Mouse (Mus musculus) MEL (cell line): ENCODE measurements at regions not wholly inside any gene's neighbourhood (a gene's known extent, or its start where the extent isn't known, plus 50 kb on each side); places are given as distances from the start of the nearest gene placed in this dataset.

Source experiments
- DNase-seq: peaks from one replicate; pipeline ENCODE4 v3.0.0; 2011; ENCODE audit warnings: low read depth, low spot score
- H3K27ac ChIP-seq: 2 replicates; pipeline ENCODE4 v1.5.1; 2012; ENCODE audit warnings: low read depth, mild to moderate bottlenecking, control low read depth, low read length, moderate library complexity; ENCODE audit not compliant: control insufficient read depth
- H3K27me3 ChIP-seq, 2 experiments: fragments of 150-350 bp in 1 of 2; sonication (generic) in 1 of 2; 2 replicates each; pipeline ENCODE4 v1.6.1; 2012; ENCODE audit warnings: low read length in 2 of 2, mild to moderate bottlenecking in 2 of 2, improper control_type of control experiment in 1 of 2, moderate library complexity in 1 of 2; ENCODE audit not compliant: insufficient read depth in 2 of 2, control insufficient read depth in 1 of 2
- H3K36me3 ChIP-seq, 2 experiments: 2 replicates each; pipeline ENCODE4 v1.6.1; 2012 to 2014; ENCODE audit warnings: low read length in 2 of 2, improper control_type of control experiment in 1 of 2, inconsistent platforms in 1 of 2, mild to moderate bottlenecking in 1 of 2; ENCODE audit not compliant: insufficient read depth in 2 of 2, control insufficient read depth in 1 of 2
- H3K4me1 ChIP-seq, 2 experiments: fragments of 150-350 bp in 1 of 2; sonication (generic) in 1 of 2; 2 replicates each; pipeline ENCODE4 v1.6.1; 2012; ENCODE audit warnings: low read length in 2 of 2, improper control_type of control experiment in 1 of 2, mild to moderate bottlenecking in 1 of 2; ENCODE audit not compliant: insufficient read depth in 2 of 2, control insufficient read depth in 1 of 2
- H3K4me3 ChIP-seq, 2 experiments: fragments of 150-350 bp in 1 of 2; sonication (generic) in 1 of 2; 2 replicates each; pipeline ENCODE4 v1.5.1; 2012; ENCODE audit warnings: low read depth in 2 of 2, low read length in 2 of 2, mild to moderate bottlenecking in 2 of 2, moderate library complexity in 2 of 2, control low read depth in 1 of 2, improper control_type of control experiment in 1 of 2; ENCODE audit not compliant: control insufficient read depth in 1 of 2, insufficient read depth in 1 of 2
- H3K79me2 ChIP-seq: 2 replicates; pipeline ENCODE4 v1.6.1; 2012; ENCODE audit warnings: mild to moderate bottlenecking, low read length, moderate library complexity; ENCODE audit not compliant: control insufficient read depth, poor library complexity, insufficient read depth
- H3K9ac ChIP-seq: 2 replicates; pipeline ENCODE4 v1.6.1; 2012; ENCODE audit warnings: low read depth, mild to moderate bottlenecking, control low read depth, low read length, moderate library complexity; ENCODE audit not compliant: control insufficient read depth, poor library complexity, severe bottlenecking
- H3K9me3 ChIP-seq: fragments of 150-350 bp; sonication (generic); replicated peaks from 2 replicates; pipeline ENCODE4 v1.6.1; 2012; ENCODE audit warnings: mild to moderate bottlenecking, low read length, improper control_type of control experiment, moderate library complexity; ENCODE audit not compliant: insufficient read depth
- EP300 ChIP-seq, 2 experiments: IDR thresholded peaks; 2 replicates each; pipeline ENCODE4 v1.6.1; 2011; ENCODE audit warnings: improper control_type of control experiment in 2 of 2, low read length in 2 of 2, low read depth in 1 of 2, mild to moderate bottlenecking in 1 of 2
- HCFC1 ChIP-seq: IDR thresholded peaks from 2 replicates; pipeline ENCODE4 v1.6.1; 2012; ENCODE audit warnings: low read depth, mild to moderate bottlenecking, inconsistent platforms, low read length, improper control_type of control experiment, moderate library complexity
- JUND ChIP-seq: IDR thresholded peaks from 2 replicates; pipeline ENCODE4 v1.6.1; 2011; ENCODE audit warnings: low read depth, mild to moderate bottlenecking, improper control_type of control experiment, low read length
- MAFK ChIP-seq: IDR thresholded peaks from 2 replicates; pipeline ENCODE4 v1.6.1; 2011; ENCODE audit warnings: low read depth, mild to moderate bottlenecking, low read length, improper control_type of control experiment, borderline replicate concordance
- MEF2A ChIP-seq: IDR thresholded peaks from 2 replicates; pipeline ENCODE4 v1.6.1; 2014; ENCODE audit warnings: low read depth, mild to moderate bottlenecking, inconsistent platforms, low read length, improper control_type of control experiment; ENCODE audit not compliant: poor library complexity, insufficient replicate concordance, severe bottlenecking; ENCODE audit errors: extremely low read depth
- MYB ChIP-seq: IDR thresholded peaks from 2 replicates; pipeline ENCODE4 v1.6.1; 2011; ENCODE audit warnings: mild to moderate bottlenecking, low read depth, low read length, improper control_type of control experiment
- MYC ChIP-seq: IDR thresholded peaks from 2 replicates; pipeline ENCODE4 v1.6.1; 2011; ENCODE audit warnings: low read depth, mild to moderate bottlenecking, low read length, improper control_type of control experiment, moderate library complexity
- NELFE ChIP-seq: IDR thresholded peaks from 2 replicates; pipeline ENCODE4 v1.6.1; 2011; ENCODE audit warnings: low read depth, low read length, improper control_type of control experiment
- POLR2A ChIP-seq, 2 experiments: IDR thresholded peaks; 2 replicates each; pipeline ENCODE4 v1.6.1; 2011 to 2012; ENCODE audit warnings: low read length in 2 of 2, mild to moderate bottlenecking in 2 of 2, control low read depth in 1 of 2, improper control_type of control experiment in 1 of 2, low read depth in 1 of 2, moderate library complexity in 1 of 2; ENCODE audit not compliant: control insufficient read depth in 1 of 2, insufficient read depth in 1 of 2, poor library complexity in 1 of 2
- POLR2AphosphoS2 ChIP-seq: IDR thresholded peaks from 2 replicates; pipeline ENCODE4 v1.6.1; 2011; ENCODE audit warnings: low read length, improper control_type of control experiment
- POLR2AphosphoS5 ChIP-seq: IDR thresholded peaks from 2 replicates; pipeline ENCODE4 v1.6.1; 2012; ENCODE audit warnings: low read depth, borderline replicate concordance, mild to moderate bottlenecking, inconsistent platforms, low read length, moderate library complexity, mixed read lengths
- RAD21 ChIP-seq: IDR thresholded peaks from 2 replicates; pipeline ENCODE4 v1.6.1; 2011; ENCODE audit warnings: mild to moderate bottlenecking, low read depth, low read length, improper control_type of control experiment
- SIN3A ChIP-seq: IDR thresholded peaks from 2 replicates; pipeline ENCODE4 v1.6.1; 2012; ENCODE audit warnings: low read length, improper control_type of control experiment, inconsistent platforms
- TBP ChIP-seq: IDR thresholded peaks from 2 replicates; pipeline ENCODE4 v1.8.0; 2011; ENCODE audit warnings: low read depth, low read length, improper control_type of control experiment
- TCF12 ChIP-seq: IDR thresholded peaks from 2 replicates; pipeline ENCODE4 v1.6.1; 2014; ENCODE audit warnings: low read depth, mild to moderate bottlenecking, inconsistent platforms, low read length, improper control_type of control experiment, moderate library complexity
- USF1 ChIP-seq: IDR thresholded peaks from 2 replicates; pipeline ENCODE4 v1.6.1; 2014; ENCODE audit warnings: low read depth, mild to moderate bottlenecking, inconsistent platforms, low read length, improper control_type of control experiment, moderate library complexity
- USF2 ChIP-seq, 2 experiments: IDR thresholded peaks; 2 replicates each; pipeline ENCODE4 v1.6.1; 2011 to 2012; ENCODE audit warnings: improper control_type of control experiment in 2 of 2, low read length in 2 of 2, borderline replicate concordance in 1 of 2, inconsistent platforms in 1 of 2, low read depth in 1 of 2, mild to moderate bottlenecking in 1 of 2; ENCODE audit not compliant: insufficient read depth in 1 of 2
- ZC3H11A ChIP-seq: IDR thresholded peaks from 2 replicates; pipeline ENCODE4 v1.6.1; 2012; ENCODE audit warnings: low read depth, mild to moderate bottlenecking, inconsistent platforms, low read length, improper control_type of control experiment
- ZKSCAN1 ChIP-seq: IDR thresholded peaks from 2 replicates; pipeline ENCODE4 v1.6.1; 2012; ENCODE audit warnings: low read depth, mild to moderate bottlenecking, inconsistent platforms, low read length, improper control_type of control experiment, moderate library complexity

DNA sequence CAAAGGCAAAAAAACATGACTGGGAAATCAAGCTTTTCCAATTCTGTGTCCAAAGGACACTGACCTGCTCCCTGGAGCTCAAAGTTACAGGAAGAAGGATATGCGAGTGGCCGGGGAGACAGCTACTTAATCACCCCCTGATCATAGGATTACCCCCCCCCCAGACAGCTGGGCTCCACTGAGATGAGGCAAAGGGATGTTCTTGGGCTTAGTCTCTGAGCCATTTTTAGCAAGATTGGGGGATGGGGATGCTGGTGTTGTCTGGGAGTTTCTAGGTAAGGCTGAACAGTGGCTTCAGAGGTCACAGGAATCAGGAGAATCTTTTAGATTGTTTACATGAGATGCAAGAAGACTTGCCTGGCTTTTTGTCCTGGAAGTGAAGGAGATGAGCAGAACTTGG is 597.6 kb downstream of the Tbc1d22a start:
- no peaks in the 10 kb centered on the region for H3K79me2 ChIP-seq

DNA sequence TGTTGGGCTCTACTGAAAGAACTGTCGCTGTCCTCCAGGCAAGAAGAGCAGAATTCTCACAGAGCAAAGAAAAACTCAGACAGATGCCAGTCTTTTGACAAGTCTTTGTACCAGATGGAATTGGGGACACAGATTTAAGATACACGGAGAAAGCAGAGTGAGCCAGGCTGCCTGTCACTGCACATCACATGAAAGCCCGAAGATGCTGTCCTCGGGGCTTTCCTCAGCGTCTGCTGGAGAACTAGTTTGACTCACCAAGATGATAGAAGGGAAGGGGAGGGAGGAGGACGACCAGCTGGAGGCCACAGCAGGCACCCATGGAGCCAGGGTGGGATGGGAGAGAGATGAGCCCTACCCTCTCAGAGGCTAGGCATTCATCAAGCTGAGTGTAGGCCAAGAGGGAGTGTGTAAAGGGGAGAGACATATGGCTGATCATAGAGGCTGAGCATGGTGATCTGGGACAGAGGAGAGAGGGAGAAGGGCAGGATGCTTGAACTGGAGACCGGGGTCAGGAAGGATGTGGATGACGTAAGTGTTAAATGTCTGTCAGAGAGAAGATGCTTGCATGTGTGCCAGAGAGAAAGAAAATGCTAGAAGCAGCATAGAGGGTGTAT is 600.7 kb downstream of the Tbc1d22a start:
- Histone ChIP-seq H3K79me2 (no peaks in the 10 kb centered on the region), H3K4me1 (no peaks in the 10 kb centered on the region), H3K27me3 (no peaks in the 10 kb centered on the region), H3K9me3 (no peaks in the 10 kb centered on the region), H3K4me3 (no peak overlapping the region), H3K27ac (no peak overlapping the region), H3K9ac (no peak overlapping the region), H3K36me3 (no peaks in the 10 kb centered on the region)
- no peak for DNase-seq
- TF ChIP-seq ZKSCAN1 (no peak), POLR2A (IDR thresholded peaks at IDR 0.05; ENCODE audit: control insufficient read depth in 1 of 2, insufficient read depth in 1 of 2, low read depth in 1 of 2, low read length in 2 of 2, poor library complexity in 1 of 2) (no peak), MEF2A (no peak), USF1 (no peak), TBP (no peak), POLR2AphosphoS2 (no peak), MYC (no peak), NELFE (no peak), HCFC1 (no peak), ZC3H11A (no peak), RAD21 (no peak), EP300 (IDR thresholded peaks at IDR 0.05; ENCODE audit: low read depth in 1 of 2, low read length in 2 of 2) (no peak), MAFK (no peak), SIN3A (no peak), TCF12 (no peak)

More for the DNA sequence above, 597.6 kb downstream of the Tbc1d22a start:
- Histone ChIP-seq H3K36me3 (no peaks in the 10 kb centered on the region), H3K27me3 (no peaks in the 10 kb centered on the region), H3K4me3 (no peak overlapping the region), H3K9ac (no peak overlapping the region), H3K9me3 (no peaks in the 10 kb centered on the region), H3K27ac (no peak overlapping the region), H3K4me1 (no peaks in the 10 kb centered on the region)
- TF ChIP-seq USF2 (IDR thresholded peaks at IDR 0.05; ENCODE audit: borderline replicate concordance in 1 of 2, insufficient read depth in 1 of 2, low read depth in 1 of 2, low read length in 2 of 2) (no peak), POLR2A (IDR thresholded peaks at IDR 0.05; ENCODE audit: control insufficient read depth in 1 of 2, insufficient read depth in 1 of 2, low read depth in 1 of 2, low read length in 2 of 2, poor library complexity in 1 of 2) (no peak), POLR2AphosphoS5 (no peak), HCFC1 (no peak), MYB (no peak), SIN3A (no peak), JUND (no peak)
- no peak for DNase-seq
